Mouse (Mus musculus) brain, adult 2 months (tissue): ENCODE measurements at regions not wholly inside any gene's neighbourhood (a gene's known extent, or its start where the extent isn't known, plus 50 kb on each side); places are given as distances from the start of the nearest gene placed in this dataset.

ENCODE experiments used
- DNase-seq: peaks from one replicate; pipeline ENCODE4 v3.0.0; 2011; ENCODE audit warnings: low read depth, low spot score

DNA sequence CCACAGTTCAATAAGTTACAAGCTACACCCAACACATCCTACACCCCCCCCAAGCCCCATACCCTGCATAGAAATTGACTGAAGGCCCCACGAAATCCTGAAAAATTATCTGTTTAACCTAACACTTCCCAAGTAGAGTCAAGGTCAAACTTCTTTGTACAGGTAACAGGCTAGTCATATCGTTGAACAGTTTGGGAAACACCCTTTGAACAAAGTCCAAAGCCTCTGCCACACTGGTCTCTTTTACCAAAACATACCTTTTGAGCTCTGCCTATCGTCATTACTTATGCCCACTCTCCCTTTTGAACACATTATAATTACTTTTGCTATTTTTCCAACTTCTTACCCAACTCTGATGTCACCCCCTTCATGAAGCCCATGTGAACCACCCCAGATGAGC is 117.0 kb upstream of the Nr2f2 start:
- DNase-seq: no peak

DNA sequence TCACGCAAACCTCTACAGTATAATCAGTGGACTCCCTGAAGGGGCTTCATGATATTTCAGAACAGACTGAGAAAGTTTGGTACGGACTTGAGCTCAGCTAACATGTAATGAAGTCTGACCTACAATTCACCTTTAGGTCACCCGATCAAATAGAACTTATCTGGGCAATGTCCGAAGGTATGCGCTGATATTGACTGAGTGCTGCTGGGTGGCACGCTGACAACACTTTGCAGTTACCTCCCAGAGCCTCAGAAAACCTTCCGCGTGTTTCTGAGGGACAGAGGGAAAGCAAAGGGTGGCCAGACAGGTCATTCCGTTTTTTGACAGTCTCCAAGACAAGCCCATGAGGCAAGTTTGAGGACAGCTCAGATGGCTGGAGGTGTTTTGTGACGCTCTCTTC is 115.3 kb upstream of the Nr2f2 start:
- no peak for DNase-seq

DNA sequence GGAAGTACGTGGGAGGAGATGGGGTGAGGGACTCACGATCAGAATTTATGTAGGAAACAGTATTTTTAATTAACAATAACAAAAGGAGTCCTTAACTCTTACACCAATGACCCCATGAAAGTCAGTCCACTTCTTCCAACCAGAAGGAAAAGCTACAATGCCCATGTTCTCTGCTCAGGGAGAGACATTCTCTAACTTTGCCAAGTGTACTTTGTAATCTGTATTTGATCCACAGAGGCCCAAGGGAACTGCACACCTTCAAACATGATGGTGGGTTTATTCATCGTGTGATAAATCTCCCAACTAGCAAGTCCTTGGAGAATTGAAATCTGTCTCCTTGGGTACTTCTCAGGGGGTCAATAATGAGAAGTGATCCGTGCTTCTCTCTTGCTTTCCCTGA is 106.3 kb upstream of the Nr2f2 start:
- no peak for DNase-seq

DNA sequence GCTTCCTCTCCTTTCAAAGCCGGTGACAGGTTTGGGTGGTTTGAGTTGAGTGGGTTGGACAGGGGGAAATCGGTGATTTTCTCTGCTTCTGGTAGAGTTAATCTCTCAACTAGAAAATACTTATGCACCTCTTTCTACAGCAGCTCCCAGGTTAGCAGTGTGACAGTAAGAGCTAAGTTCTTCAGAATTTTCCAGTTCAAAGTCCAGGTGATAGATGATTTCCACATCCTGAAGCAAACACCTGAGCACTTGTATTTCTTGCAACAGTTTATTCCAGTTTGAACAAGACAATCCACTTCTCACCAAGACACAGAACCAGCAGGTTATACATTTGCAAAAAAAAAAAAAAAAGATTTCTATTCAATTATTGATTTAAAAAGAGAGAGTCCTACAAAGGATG is 104.0 kb upstream of the Nr2f2 start:
- no peak for DNase-seq

DNA sequence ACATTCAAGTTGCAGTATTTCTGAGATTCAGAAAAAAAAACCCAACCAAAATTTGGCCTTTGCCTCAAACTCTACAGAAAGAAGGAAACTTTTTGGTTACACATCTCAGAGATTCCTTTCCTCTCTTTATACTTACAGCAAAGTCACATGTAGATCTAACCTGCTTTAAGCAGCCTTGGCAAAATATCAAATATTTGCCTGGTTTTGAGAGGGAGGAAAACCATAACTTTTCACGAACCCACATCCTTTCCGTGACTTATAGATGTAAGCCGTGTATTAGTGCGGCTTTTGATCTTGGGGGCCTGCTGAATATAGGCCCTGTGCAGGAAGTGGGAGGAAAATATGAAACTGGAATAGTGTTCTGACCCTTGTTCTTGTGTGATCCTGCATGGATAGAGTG is 95.6 kb upstream of the Nr2f2 start:
- no peak for DNase-seq

DNA sequence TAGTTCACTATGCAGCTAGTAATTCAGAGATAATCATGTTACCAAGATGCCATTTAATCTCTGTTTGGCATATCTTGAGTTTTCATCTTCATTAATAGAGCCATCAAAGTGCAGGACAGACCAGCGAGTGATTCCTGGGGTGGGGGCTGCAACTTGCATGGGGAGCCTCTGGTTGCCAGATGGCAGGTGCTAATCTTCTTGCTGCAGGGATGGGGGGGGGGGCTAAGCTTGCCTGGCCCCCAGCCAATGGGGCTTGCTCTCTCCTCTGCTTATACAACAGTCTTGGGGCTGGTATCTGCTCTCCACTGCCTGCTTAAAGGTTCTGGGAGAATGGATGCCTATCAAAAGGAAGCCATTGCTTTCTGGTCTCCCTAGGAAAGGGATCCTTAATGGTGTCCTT is 88.0 kb upstream of the Nr2f2 start:
- DNase-seq: no peak

DNA sequence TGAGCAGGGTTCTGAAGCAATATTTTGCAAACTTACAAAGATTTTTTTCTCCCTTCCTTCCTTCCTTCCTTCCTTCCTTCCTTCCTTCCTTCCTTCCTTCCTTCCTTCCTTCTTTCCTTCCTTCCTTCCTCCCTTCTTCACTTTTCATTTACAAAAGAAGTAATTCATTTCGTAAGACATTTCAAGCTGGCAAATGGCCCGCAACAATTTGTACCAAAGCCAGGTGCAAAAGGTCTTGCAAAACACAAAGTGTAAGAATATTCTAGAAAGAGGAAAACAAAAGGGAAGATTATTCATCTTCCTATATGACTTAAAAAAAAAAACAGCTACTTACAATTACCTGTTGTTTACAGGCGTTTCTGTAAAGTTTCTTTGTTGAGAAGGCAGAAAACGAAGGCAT is 86.3 kb upstream of the Nr2f2 start:
- no peak for DNase-seq

DNA sequence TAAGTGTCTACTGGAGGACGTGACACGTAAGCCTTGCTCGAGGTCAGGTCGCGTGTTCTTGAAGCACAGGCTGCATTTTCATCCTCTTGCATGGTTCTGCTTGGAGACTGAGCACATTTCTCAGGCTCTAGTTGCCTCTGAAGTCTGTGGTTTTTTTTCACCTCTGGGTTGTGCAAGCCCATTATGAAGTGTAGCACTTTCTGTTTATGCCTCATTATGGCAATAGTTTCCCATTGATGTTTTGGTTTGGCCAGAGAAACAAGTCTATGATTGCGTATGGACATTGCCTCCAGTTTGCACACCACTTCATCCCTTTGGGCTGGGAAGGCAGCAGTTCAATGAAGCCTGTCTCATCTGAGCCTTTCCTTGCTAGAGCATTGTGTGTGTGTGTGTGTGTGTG is 72.4 kb upstream of the Nr2f2 start:
- DNase-seq: no peak

DNA sequence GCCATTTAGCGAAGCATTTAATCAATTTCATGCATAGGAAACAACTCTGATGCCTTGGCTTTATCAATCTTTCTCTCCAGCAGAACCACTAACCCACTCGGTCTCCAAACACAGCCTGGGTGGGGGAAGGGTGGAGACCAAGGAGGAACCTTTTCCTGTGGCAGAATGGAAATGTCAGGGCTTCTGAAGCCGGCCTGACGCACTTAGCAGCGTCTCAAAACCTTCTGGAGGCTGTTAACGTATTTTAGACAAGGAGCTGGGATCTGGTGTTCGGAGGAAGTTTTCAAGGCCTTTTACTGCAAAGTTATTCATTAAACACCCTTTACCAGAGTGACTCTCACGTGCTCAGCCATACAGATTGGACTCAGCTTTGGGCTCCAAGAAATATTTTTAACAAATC is 67.3 kb upstream of the Nr2f2 start:
- no peak for DNase-seq

DNA sequence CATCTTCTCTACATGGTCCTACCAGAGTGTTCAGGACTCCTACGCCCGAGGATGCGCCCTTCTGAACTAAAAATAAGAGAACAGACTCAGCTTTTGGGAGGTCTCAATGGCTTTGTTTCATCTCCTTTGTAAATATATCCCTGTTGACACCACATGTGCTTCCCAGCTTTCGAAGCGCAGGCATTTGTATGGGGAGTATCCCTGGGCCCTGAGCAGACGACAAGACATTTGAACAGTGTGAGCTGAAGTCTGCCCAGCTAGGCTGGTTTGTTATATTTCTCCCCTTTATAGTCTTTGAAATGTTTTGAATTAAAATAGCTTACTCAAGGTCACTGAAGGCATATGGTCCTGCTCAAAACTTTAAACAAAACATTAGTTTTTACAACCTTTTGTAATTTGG is 66.8 kb upstream of the Nr2f2 start:
- DNase-seq: no peak

DNA sequence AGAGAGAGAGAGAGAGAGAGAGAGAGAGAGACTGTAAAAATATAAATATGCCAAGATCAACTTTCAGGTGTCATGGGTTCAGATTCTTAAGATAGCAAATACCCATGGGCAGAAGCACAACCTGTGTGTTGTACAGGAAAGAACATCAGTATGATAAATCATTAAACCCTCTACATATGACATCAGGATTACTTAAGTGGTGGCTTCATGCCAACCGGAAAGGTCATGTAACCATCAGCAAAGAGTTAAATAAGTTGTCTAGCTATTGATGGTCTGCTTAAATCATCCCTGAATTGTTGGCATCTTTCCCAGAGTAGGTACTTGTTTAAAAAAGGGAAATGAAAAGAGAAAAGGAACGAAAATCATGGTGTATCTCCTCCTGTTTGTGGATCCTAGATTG is 65.2 kb upstream of the Nr2f2 start:
- DNase-seq: no peak

DNA sequence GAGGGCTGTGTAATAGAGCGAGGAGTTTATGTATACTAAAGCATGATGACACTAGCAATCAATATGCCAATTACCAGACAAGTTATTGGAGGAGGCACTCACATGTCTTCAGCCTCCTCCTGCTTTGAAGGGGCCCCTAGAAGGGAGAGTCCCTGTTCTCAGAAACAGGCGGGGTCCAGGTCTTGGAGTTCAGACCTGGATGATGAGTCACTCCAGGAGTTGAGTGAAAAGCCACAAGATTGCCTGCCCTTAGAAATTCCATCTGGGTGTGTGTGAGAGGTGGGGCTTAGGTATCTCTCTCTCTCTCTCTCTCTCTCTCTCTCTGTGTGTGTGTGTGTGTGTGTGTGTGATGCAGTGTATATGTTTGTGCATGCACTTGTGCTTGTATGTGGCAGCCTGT is 62.8 kb upstream of the Nr2f2 start:
- DNase-seq: no peak

DNA sequence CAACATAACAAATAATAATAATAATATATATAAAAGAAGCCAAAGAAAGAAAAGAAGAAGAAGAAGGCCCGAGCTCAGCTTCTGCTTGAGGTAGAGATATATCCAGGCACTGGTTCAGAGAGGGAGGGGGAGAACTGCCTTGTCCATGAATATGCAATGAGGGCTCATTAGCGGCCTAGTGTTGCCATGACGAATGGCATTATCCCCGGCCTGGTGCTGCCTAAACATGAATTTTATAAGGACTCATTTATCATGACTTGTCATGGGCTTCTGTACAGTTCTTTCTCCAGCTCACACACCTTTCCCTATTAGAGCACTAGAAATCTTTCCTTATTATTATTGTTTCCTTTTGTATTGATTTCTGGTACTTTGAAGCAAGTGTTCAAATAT is 57.7 kb upstream of the Nr2f2 start:
- no peak for DNase-seq

DNA sequence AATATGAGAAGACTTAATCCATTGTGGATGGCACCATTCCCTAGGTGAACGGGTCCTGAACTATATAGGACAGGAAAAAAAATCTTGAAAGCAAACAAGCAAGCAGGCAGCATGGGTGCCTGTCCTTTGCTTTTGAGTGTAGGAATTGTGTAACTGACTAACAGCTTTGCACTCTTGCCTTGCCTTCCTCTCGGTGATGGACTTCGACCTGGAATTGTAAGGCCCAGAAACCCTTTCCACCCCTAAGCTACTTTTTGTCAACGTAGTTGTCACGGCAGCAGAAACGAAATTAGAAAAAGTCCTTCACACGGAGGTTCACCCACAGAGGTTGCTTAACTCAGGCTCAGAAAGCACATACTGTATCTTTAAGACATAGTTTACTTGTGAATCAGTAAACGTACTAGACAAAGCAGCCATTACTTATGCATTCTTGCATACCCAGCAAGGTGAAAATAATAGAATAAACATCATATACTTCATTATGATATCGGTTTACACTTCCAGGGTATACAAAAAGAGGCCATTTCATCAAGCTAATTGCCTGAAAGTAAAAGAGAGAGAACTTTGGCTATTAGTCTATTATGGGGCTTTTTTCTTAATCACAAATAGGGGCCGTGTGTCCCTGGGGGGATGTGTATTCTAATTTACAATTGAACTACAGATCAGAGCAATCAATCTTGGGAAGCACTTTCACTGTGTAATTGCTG is 57.1 kb upstream of the Nr2f2 start:
- DNase-seq: no peak

DNA sequence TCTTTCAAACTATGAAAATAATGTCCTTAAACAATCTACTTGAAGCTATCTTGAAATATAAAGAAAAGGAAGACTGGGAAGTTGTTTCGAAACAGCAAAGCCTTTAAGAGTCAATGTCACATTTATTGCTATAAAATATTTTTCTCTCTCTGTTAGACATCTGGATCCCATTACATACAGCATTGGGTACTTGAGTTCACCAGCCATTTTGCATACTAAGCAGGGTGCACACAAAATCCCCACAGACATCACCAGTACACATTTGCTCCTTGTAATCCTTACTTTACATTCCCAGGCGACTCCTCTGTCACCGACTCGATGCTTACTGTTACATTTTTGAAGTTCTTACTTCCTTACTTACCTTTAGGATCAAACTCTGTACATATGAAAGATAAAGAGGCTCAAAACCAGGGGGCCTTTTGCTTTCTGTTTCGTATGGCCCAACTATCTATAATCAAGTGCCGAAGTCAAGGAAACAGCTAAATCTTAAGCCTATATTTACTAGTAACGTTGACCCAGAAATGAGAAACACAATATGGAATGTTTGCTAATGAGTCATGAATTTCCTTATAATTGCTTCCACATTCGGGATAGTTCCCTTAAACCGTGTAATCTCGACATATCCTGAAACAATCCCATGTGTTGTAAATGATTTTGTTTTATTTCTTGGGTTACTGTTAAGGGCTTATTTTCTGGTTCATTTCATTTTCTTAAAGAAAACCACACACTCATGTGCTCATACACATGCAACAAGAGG is 49.8 kb upstream of the Nr2f2 start:
- no peak for DNase-seq
